Mouse (Mus musculus): ENCODE data around the gene AA986860. TPM values are rescaled to one million over a fixed set of nuclear protein-coding genes. Genes with fewer than 3 reads are reported as not detected.
A peak's percentile ranks its signal among the peaks of the same experiment; 100 is the strongest.

Gene AA986860
- total RNA-seq, 2 experiments from 2014 or later: 1.4 to 1.6 TPM

GRCm38 (mm10) chr1:130739636-130740035 lies 7.9 kb downstream of the AA986860 start:
- Histone ChIP-seq H3K4me3 (no peak overlapping the region), H3K27ac (no peak overlapping the region)
- no peak for TF ChIP-seq CTCF (conservative IDR thresholded peaks at IDR 0.05)
- no peak for DNase-seq (ENCODE audit: low spot score in 2 of 2)

GRCm38 (mm10) chr1:130740227-130740648 lies 8.5 kb downstream of the AA986860 start:
- Histone ChIP-seq H3K27ac (no peak overlapping the region; the same call in 1 of the 2 replicates), H3K4me3 (no peak overlapping the region)
- DNase-seq (ENCODE audit: low spot score in 2 of 2): no peak
- no peak for TF ChIP-seq CTCF (conservative IDR thresholded peaks at IDR 0.05)

DNA sequence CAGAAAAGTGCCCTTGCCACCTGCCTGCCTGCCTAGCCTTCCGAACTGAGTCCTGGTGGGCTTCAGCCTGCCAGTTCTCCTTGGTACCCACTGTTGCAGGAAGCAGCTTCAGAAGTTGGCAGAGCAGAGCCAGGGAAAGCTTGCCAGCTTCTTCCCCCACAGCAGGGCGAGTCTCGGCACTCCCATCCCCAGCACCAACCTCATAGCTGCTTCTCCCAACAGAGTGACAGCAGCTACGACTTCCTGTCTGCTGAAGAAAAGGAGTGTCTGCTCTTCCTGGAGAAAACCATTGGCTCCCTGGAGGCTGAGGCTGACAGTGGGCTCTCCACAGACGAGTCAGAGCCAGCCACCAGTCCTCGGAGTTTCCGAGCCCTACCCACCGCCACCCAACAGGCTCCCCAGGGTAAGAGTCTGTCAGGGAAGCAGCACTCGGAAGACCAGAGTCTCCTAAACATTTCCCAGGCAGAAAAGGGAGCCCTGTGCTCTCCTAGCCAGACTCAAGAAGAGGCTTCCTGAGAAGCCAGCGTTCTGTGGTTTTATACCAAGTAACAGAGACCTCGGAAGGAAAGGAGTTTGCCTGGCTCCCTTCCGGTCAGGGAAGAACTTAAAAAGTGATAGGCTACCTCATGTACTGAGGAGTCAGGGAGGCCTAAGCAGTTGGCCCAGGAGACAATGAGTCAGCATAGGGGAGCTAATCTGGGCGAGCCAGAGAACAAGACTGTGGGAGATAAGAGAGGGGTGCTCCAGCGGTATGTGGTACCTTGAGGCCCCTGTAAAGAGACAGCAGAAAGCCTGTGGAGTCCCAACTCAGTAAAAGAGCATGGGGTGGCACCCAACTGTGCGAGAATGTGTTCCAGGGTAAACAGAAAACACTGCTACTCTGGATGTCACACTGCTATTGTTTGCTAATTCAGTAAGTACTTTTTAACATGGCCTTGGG lies 9.3 kb downstream of the AA986860 start:
- H3K4me3 ChIP-seq: no peak overlapping the region
- DNase-seq (ENCODE audit: low spot score in 2 of 2): peak; percentile 46 to 70
- H3K27ac ChIP-seq: peak overlapping the region; percentile 76; the same call in 1 of the 2 replicates
- no peak for TF ChIP-seq CTCF (conservative IDR thresholded peaks at IDR 0.05)

DNA sequence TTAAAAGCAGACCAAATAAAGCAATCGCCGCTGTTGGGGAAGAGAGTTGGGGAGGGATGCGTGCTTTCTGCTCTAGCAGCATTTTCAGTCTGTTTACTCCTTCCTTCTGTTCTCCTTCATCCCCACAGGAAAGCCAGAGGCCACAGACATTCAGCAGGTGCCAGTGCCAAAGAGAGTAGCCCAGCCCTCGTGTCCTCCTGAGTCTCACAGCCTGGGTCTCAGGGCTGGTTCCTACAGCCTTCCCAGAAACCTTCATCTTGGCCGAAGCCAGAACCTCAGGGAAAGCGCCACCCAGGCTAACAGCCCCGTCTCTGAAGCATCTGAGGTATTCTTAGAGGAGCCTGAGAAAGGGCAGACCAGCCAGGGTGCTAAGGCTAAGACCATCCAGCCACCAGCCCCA lies 10.4 kb downstream of the AA986860 start:
- H3K4me3 ChIP-seq: no peak overlapping the region
- DNase-seq (ENCODE audit: low spot score in 2 of 2): no peak
- no peak for TF ChIP-seq CTCF (conservative IDR thresholded peaks at IDR 0.05)
- H3K27ac ChIP-seq: no peak overlapping the region

DNA sequence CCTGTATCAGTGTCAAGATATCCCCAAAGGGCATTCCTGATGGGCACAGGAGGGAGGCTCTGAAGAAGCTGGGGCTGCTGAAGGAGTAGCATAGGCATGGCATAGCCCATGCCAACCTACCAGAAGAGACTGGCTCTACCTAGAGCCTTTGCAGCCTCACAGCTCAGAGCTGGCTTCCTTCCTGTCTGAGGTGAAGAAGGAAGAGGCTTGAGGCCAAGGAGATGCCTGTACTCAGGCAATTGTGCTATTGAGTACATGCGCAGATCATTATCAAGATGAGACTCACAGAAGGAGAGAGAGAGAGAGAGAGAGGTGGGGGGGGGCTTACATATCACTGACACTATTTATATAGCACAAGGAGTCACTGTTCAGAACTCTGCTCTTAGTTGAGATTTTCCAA lies 12.0 kb downstream of the AA986860 start:
- DNase-seq (ENCODE audit: low spot score in 2 of 2): no peak
- Histone ChIP-seq H3K4me3 (no peak overlapping the region), H3K27ac (no peak overlapping the region)
- TF ChIP-seq CTCF (conservative IDR thresholded peaks at IDR 0.05): no peak

- DNase-seq (ENCODE audit: low spot score in 2 of 2): no peak
- Histone ChIP-seq H3K27ac (no peak overlapping the region), H3K4me3 (no peak overlapping the region)
- no peak for TF ChIP-seq CTCF (conservative IDR thresholded peaks at IDR 0.05)
These were observed 12.4 kb downstream of the AA986860 start for GRCm38 (mm10) chr1:130744217-130744616.

- Histone ChIP-seq H3K27ac (no peak overlapping the region), H3K4me3 (no peak overlapping the region)
- TF ChIP-seq CTCF (conservative IDR thresholded peaks at IDR 0.05): no peak
- no peak for DNase-seq (ENCODE audit: low spot score in 2 of 2)
These were observed 13.2 kb downstream of the AA986860 start for GRCm38 (mm10) chr1:130744961-130745360.

DNA sequence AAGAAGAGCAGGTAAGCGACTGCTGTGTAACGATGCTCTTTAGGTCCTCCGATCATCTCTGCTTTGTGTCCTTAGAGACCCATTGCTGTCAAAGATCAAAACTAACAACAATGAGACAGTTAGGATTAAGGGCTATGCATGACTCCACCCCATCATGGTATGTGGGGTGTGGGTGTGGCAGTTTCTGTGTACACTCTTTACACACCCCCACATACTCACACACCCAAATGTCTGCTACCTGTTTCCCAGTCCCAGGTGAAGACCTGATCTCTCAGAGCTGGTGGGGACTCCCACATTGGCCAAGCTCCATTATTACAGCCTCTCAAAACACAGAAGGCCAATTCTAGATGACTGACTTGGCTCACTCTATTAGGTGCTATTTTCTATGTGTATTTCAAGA lies 13.8 kb downstream of the AA986860 start:
- H3K4me3 ChIP-seq: no peak overlapping the region
- H3K27ac ChIP-seq: no peak overlapping the region
- no peak for TF ChIP-seq CTCF (conservative IDR thresholded peaks at IDR 0.05)
- no peak for DNase-seq (ENCODE audit: low spot score in 2 of 2)

DNA sequence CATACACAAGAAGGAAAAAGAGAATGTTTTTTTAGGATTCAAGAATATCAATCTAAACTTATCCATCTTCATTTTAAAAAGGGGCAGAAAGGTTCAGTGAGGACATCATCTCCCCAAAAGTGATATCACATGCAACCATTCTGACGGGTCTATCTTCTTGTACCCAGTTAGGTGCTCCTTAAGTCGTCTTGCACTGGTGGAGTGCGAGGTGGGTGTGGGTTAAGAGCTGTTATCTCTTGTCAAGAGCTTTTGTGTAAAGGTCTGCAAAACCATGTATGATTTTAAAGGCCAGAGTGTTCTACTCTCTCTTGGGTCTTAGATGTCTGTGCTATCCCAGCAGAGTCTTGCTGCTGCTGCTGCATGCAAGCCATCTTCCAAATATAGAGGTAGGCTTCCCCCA lies 15.0 kb downstream of the AA986860 start:
- TF ChIP-seq CTCF (conservative IDR thresholded peaks at IDR 0.05): no peak
- H3K27ac ChIP-seq: no peak overlapping the region
- H3K4me3 ChIP-seq: no peak overlapping the region
- DNase-seq (ENCODE audit: low spot score in 2 of 2): no peak

- Histone ChIP-seq H3K4me3 (no peak overlapping the region), H3K27ac (no peak overlapping the region)
- DNase-seq (ENCODE audit: low spot score in 2 of 2): no peak
- no peak for TF ChIP-seq CTCF (conservative IDR thresholded peaks at IDR 0.05)
These were observed 27.9 kb downstream of the AA986860 start for GRCm38 (mm10) chr1:130759689-130760088.

GRCm38 (mm10) chr1:130761597-130761996 lies 29.8 kb downstream of the AA986860 start:
- H3K27ac ChIP-seq: no peak overlapping the region
- H3K4me3 ChIP-seq: no peak overlapping the region
- no peak for DNase-seq (ENCODE audit: low spot score in 2 of 2)
- TF ChIP-seq CTCF (conservative IDR thresholded peaks at IDR 0.05): no peak

- TF ChIP-seq CTCF (conservative IDR thresholded peaks at IDR 0.05): no peak
- no peak for DNase-seq (ENCODE audit: low spot score in 2 of 2)
- Histone ChIP-seq H3K4me3 (no peak overlapping the region), H3K27ac (no peak overlapping the region)
These were observed 30.4 kb downstream of the AA986860 start for GRCm38 (mm10) chr1:130762045-130762760.

DNA sequence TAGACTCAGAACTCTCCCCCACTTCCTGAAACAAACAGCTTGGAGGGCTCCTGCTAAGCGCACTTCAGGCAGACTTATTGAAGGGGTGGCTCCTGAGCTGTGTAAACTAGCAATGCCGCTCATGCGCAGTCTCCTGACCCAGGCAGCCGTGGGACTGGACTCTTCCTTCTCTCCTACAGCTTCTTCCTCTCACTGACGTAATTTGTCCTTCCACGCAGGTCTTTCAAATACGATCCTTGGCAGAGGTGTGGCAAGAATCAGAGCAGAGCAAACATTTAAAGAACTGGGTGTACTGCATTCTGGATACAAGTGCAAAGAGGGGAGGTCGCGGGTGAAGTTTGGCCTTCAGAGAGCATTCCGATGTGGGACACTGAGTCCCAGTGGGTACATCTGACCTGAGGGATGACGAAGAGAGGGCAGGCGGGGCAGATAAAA lies 32.3 kb downstream of the AA986860 start:
- DNase-seq (ENCODE audit: low spot score in 2 of 2): no peak
- no peak for TF ChIP-seq CTCF (conservative IDR thresholded peaks at IDR 0.05)
- H3K27ac ChIP-seq: no peak overlapping the region
- H3K4me3 ChIP-seq: no peak overlapping the region

Data from layer of hippocampus, adult 2 months (tissue).